Mouse (Mus musculus): ENCODE measurements at regions not wholly inside any gene's neighbourhood (a gene's known extent, or its start where the extent isn't known, plus 50 kb on each side); places are given as distances from the start of the nearest gene placed in this dataset.
"Not testable (repeated sequence)": the region's sequence is repeated elsewhere in the genome, so short reads cannot be mapped to it uniquely, and the experiment has no call there.

GRCm38 (mm10) chr5:40177982-40178748 is 422.9 kb upstream of the Hs3st1 start:
- no peak for DNase-seq

- DNase-seq, result no peak
Observed at GRCm38 (mm10) chr5:40136740-40137285, 381.5 kb upstream of the Hs3st1 start.

- DNase-seq, result no peak
Observed at GRCm38 (mm10) chr5:40124337-40124736, 369.1 kb upstream of the Hs3st1 start.

GRCm38 (mm10) chr5:40116849-40117248 is 361.6 kb upstream of the Hs3st1 start:
- DNase-seq, result no peak

GRCm38 (mm10) chr5:40089576-40089975 is 334.3 kb upstream of the Hs3st1 start:
- DNase-seq, result not testable (repeated sequence)

GRCm38 (mm10) chr5:40045288-40045687 is 290.0 kb upstream of the Hs3st1 start:
- no peak for DNase-seq

- peak; percentile 16 for DNase-seq
Observed at GRCm38 (mm10) chr5:40034452-40034851, 279.2 kb upstream of the Hs3st1 start.

GRCm38 (mm10) chr5:40033686-40034085 is 278.4 kb upstream of the Hs3st1 start:
- peak; percentile 36 for DNase-seq

GRCm38 (mm10) chr5:40030261-40030660 is 275.0 kb upstream of the Hs3st1 start:
- DNase-seq, result no peak

GRCm38 (mm10) chr5:40015946-40016345 is 260.7 kb upstream of the Hs3st1 start:
- DNase-seq, result no peak

- DNase-seq, result no peak
Observed at GRCm38 (mm10) chr5:39988039-39988438, 232.8 kb upstream of the Hs3st1 start.

GRCm38 (mm10) chr5:39964371-39964770 is 209.1 kb upstream of the Hs3st1 start:
- DNase-seq, result peak; percentile 30

- peak; percentile 28 for DNase-seq
Observed at GRCm38 (mm10) chr5:39960981-39961380, 205.7 kb upstream of the Hs3st1 start.

- DNase-seq, result no peak
Observed at GRCm38 (mm10) chr5:39935564-39935963, 180.3 kb upstream of the Hs3st1 start.

- DNase-seq, result no peak
Observed at GRCm38 (mm10) chr5:39931890-39932289, 176.6 kb upstream of the Hs3st1 start.

GRCm38 (mm10) chr5:39909369-39909768 is 154.1 kb upstream of the Hs3st1 start:
- DNase-seq, result no peak

- DNase-seq, result no peak
Observed at GRCm38 (mm10) chr5:39871723-39872085, 116.4 kb upstream of the Hs3st1 start.

GRCm38 (mm10) chr5:39870835-39871722 is 115.8 kb upstream of the Hs3st1 start:
- no peak for DNase-seq

GRCm38 (mm10) chr5:39857192-39857591 is 101.9 kb upstream of the Hs3st1 start:
- DNase-seq, result no peak

- DNase-seq, result no peak
Observed at GRCm38 (mm10) chr5:39856616-39857156, 101.4 kb upstream of the Hs3st1 start.

- DNase-seq, result no peak
Observed at GRCm38 (mm10) chr5:39855685-39856615, 100.7 kb upstream of the Hs3st1 start.

GRCm38 (mm10) chr5:39847187-39847586 is 91.9 kb upstream of the Hs3st1 start:
- DNase-seq, result no peak

All from cerebellum, adult 9-11 months (tissue).